Mouse (Mus musculus): ENCODE results near the gene Cic. TPM values are rescaled to one million over a fixed set of nuclear protein-coding genes. Genes with fewer than 3 reads are reported as not detected.

Gene Cic
- polyA plus RNA-seq, 1 experiment from 2014 or later = 34.2 TPM

DNA sequence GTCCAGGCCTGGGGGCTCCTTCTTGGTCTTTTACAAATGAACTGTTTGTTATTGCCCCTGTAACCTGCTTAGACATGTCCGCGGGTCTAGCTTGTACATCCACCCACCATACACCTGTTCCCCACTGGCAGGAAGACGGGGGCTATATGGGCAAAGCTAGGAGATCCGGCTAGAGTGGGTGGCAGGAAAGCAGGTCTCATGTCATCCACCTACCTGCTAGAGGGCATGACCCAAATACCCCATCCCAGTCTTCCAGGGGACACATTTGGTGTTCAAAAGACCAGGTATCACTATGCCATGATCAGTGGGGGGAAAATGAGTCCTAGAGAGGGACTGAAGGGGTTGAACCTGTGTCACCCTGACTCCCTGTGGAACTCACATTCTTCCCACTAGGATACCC lies 9.9 kb downstream of the Cic start:
- peaks cover 33% of the 10 kb centered on the region for H3K4me1 ChIP-seq (ENCODE audit: control insufficient read depth, insufficient read depth, low read length)
- H3K4me2 ChIP-seq (ENCODE audit: low read depth, severe bottlenecking) = peak overlapping the region; percentile 88
- H3K9ac ChIP-seq (ENCODE audit: low read length) = no peak overlapping the region
- peak overlapping the region; percentile 56; the same call in 1 of the 2 replicates for H3K4me3 ChIP-seq (ENCODE audit: low read depth, low read length)
- ATAC-seq (ENCODE audit: insufficient number of reproducible peaks, low FRiP score, low TSS enrichment, low read depth) (no peak), DNase-seq (ENCODE audit: low spot score) (no peak)
- peaks cover 6% of the 10 kb centered on the region for H3K36me3 ChIP-seq (ENCODE audit: control insufficient read depth, insufficient read depth, low read length)
- no peak overlapping the region for H3K27ac ChIP-seq (replicated peaks; ENCODE audit: low read depth, low read length)
- H3K27me3 ChIP-seq (ENCODE audit: control insufficient read depth, insufficient read depth, low read length) = no peaks in the 10 kb centered on the region
- no peaks in the 10 kb centered on the region for H3K9me3 ChIP-seq (ENCODE audit: control insufficient read depth, low read length)
- 89% methylated on average over 4 of the region's 4 CpGs for WGBS

GRCm38 (mm10) chr7:25277998-25278340 lies 10.5 kb downstream of the Cic start:
- H3K9ac ChIP-seq (ENCODE audit: low read length) = peak overlapping the region; percentile 18; the same call in 1 of the 2 replicates
- peak overlapping the region; percentile 56 for H3K4me3 ChIP-seq (ENCODE audit: low read depth, low read length)
- peak overlapping the region; percentile 97 for H3K27ac ChIP-seq (replicated peaks; ENCODE audit: low read depth, low read length)
- WGBS = 15% methylated on average over 4 of the region's 4 CpGs
- peaks cover 2% of the 10 kb centered on the region; the same call in 1 of the 2 replicates for H3K36me3 ChIP-seq (ENCODE audit: control insufficient read depth, insufficient read depth, low read length)
- no peaks in the 10 kb centered on the region for H3K9me3 ChIP-seq (ENCODE audit: control insufficient read depth, low read length)
- DNase-seq (ENCODE audit: low spot score) (no peak), ATAC-seq (ENCODE audit: insufficient number of reproducible peaks, low FRiP score, low TSS enrichment, low read depth) (no peak)
- no peaks in the 10 kb centered on the region for H3K27me3 ChIP-seq (ENCODE audit: control insufficient read depth, insufficient read depth, low read length)
- H3K4me1 ChIP-seq (ENCODE audit: control insufficient read depth, insufficient read depth, low read length) = peaks cover 33% of the 10 kb centered on the region
- H3K4me2 ChIP-seq (ENCODE audit: low read depth, severe bottlenecking) = peak overlapping the region; percentile 88

GRCm38 (mm10) chr7:25278341-25279075 lies 11.0 kb downstream of the Cic start:
- H3K36me3 ChIP-seq (ENCODE audit: control insufficient read depth, insufficient read depth, low read length) = peaks cover 2% of the 10 kb centered on the region; the same call in 1 of the 2 replicates
- no peaks in the 10 kb centered on the region for H3K9me3 ChIP-seq (ENCODE audit: control insufficient read depth, low read length)
- peak overlapping the region; percentile 97 for H3K27ac ChIP-seq (replicated peaks; ENCODE audit: low read depth, low read length)
- WGBS = under 1% methylated on average over 52 of the region's 60 CpGs
- peak overlapping the region; percentile 79 for H3K9ac ChIP-seq (ENCODE audit: low read length)
- H3K4me3 ChIP-seq (ENCODE audit: low read depth, low read length) = peak overlapping the region; percentile 56
- DNase-seq (ENCODE audit: low spot score) = peak; percentile 87
- peak overlapping the region; percentile 88 for H3K4me2 ChIP-seq (ENCODE audit: low read depth, severe bottlenecking)
- no peaks in the 10 kb centered on the region for H3K27me3 ChIP-seq (ENCODE audit: control insufficient read depth, insufficient read depth, low read length)
- peaks cover 38% of the 10 kb centered on the region for H3K4me1 ChIP-seq (ENCODE audit: control insufficient read depth, insufficient read depth, low read length)
- peak; percentile 31; the same call in 1 of the 2 replicates for ATAC-seq (ENCODE audit: insufficient number of reproducible peaks, low FRiP score, low TSS enrichment, low read depth)

DNA sequence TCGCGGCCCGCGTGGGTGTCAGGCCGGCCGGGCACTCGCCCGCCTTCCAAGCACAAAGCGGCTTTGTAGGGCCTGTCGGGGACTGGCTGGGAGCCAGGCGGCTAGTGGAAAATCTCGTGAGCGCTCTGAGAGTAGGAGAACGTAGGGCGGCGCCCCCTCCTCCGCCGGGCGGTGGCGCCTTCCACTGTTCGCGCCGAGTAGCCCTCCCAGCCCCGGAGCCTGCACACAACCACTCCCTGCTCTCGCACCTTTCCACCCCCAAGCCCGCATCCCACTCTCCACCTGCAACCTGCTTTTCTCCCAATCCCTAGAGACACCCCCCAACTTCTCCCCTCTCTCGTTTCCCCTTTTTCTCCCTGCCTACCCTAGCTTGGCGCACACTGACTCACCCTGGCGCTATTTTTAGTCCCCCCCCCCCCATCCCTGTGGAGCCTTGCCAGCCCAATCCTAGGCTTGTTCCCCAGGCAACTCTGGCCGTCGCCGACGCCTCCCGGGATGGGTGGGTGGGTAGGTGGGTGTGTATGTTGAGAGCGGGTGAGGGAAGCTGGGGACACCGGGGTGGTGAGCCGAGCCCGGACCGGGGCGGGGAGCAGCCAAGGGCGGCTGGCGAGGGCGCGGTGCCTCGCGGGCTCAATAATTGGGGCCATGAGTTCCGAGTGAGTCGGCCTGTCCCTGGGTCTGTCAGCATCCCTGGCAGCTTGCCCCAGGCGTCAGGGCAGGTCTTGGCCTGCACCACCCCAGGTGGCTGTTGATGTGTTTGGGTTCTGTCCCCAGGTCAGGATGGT lies 11.8 kb downstream of the Cic start:
- Histone ChIP-seq H3K36me3 (ENCODE audit: control insufficient read depth, insufficient read depth, low read length) (peaks cover 2% of the 10 kb centered on the region; the same call in 1 of the 2 replicates), H3K4me3 (ENCODE audit: low read depth, low read length) (peak overlapping the region; percentile 56), H3K27ac (replicated peaks; ENCODE audit: low read depth, low read length) (peak overlapping the region; percentile 97), H3K4me1 (ENCODE audit: control insufficient read depth, insufficient read depth, low read length) (peaks cover 45% of the 10 kb centered on the region), H3K9me3 (ENCODE audit: control insufficient read depth, low read length) (no peaks in the 10 kb centered on the region), H3K9ac (ENCODE audit: low read length) (peak overlapping the region; percentile 79), H3K4me2 (ENCODE audit: low read depth, severe bottlenecking) (peak overlapping the region; percentile 88), H3K27me3 (ENCODE audit: control insufficient read depth, insufficient read depth, low read length) (no peaks in the 10 kb centered on the region)
- DNase-seq (ENCODE audit: low spot score) = no peak
- WGBS = 1% methylated on average over 36 of the region's 49 CpGs
- peak; percentile 45 for ATAC-seq (ENCODE audit: insufficient number of reproducible peaks, low FRiP score, low TSS enrichment, low read depth)

GRCm38 (mm10) chr7:25279861-25280791 lies 12.6 kb downstream of the Cic start:
- Histone ChIP-seq H3K9me3 (ENCODE audit: control insufficient read depth, low read length) (no peaks in the 10 kb centered on the region), H3K4me2 (ENCODE audit: low read depth, severe bottlenecking) (peak overlapping the region; percentile 88), H3K4me3 (ENCODE audit: low read depth, low read length) (peak overlapping the region; percentile 56), H3K27ac (replicated peaks; ENCODE audit: low read depth, low read length) (peak overlapping the region; percentile 97), H3K4me1 (ENCODE audit: control insufficient read depth, insufficient read depth, low read length) (peaks cover 50% of the 10 kb centered on the region), H3K9ac (ENCODE audit: low read length) (peak overlapping the region; percentile 79), H3K36me3 (ENCODE audit: control insufficient read depth, insufficient read depth, low read length) (no peaks in the 10 kb centered on the region), H3K27me3 (ENCODE audit: control insufficient read depth, insufficient read depth, low read length) (no peaks in the 10 kb centered on the region)
- DNase-seq (ENCODE audit: low spot score) (peak; percentile 66), ATAC-seq (ENCODE audit: insufficient number of reproducible peaks, low FRiP score, low TSS enrichment, low read depth) (peak; percentile 17)
- 5% methylated on average over 5 of the region's 6 CpGs for WGBS

- ATAC-seq (ENCODE audit: insufficient number of reproducible peaks, low FRiP score, low TSS enrichment, low read depth) = no peak
- 25% methylated on average over 12 of the region's 12 CpGs for WGBS
- H3K4me1 ChIP-seq (ENCODE audit: control insufficient read depth, insufficient read depth, low read length) = peaks cover 43% of the 10 kb centered on the region
Observed at GRCm38 (mm10) chr7:25281166-25281733, 13.7 kb downstream of the Cic start.

GRCm38 (mm10) chr7:25281734-25282601 lies 14.5 kb downstream of the Cic start:
- Histone ChIP-seq H3K9me3 (ENCODE audit: control insufficient read depth, low read length) (no peaks in the 10 kb centered on the region), H3K27ac (replicated peaks; ENCODE audit: low read depth, low read length) (peak overlapping the region; percentile 97), H3K4me3 (ENCODE audit: low read depth, low read length) (peak overlapping the region; percentile 79), H3K4me1 (ENCODE audit: control insufficient read depth, insufficient read depth, low read length) (peaks cover 43% of the 10 kb centered on the region), H3K36me3 (ENCODE audit: control insufficient read depth, insufficient read depth, low read length) (peaks cover 9% of the 10 kb centered on the region), H3K27me3 (ENCODE audit: control insufficient read depth, insufficient read depth, low read length) (no peaks in the 10 kb centered on the region), H3K9ac (ENCODE audit: low read length) (peak overlapping the region; percentile 81), H3K4me2 (ENCODE audit: low read depth, severe bottlenecking) (peak overlapping the region; percentile 88)
- ATAC-seq (ENCODE audit: insufficient number of reproducible peaks, low FRiP score, low TSS enrichment, low read depth) (peak; percentile 74), DNase-seq (ENCODE audit: low spot score) (peak; percentile 97)
- under 1% methylated on average over 69 of the region's 108 CpGs for WGBS

More at GRCm38 (mm10) chr7:25281166-25281733, 13.7 kb downstream of the Cic start:
- peak overlapping the region; percentile 79 for H3K4me3 ChIP-seq (ENCODE audit: low read depth, low read length)
- H3K9me3 ChIP-seq (ENCODE audit: control insufficient read depth, low read length) = no peaks in the 10 kb centered on the region
- H3K4me2 ChIP-seq (ENCODE audit: low read depth, severe bottlenecking) = peak overlapping the region; percentile 88
- peak overlapping the region; percentile 2; the same call in 1 of the 2 replicates for H3K9ac ChIP-seq (ENCODE audit: low read length)
- no peaks in the 10 kb centered on the region for H3K27me3 ChIP-seq (ENCODE audit: control insufficient read depth, insufficient read depth, low read length)
- peaks cover 6% of the 10 kb centered on the region for H3K36me3 ChIP-seq (ENCODE audit: control insufficient read depth, insufficient read depth, low read length)
- DNase-seq (ENCODE audit: low spot score) = no peak
- H3K27ac ChIP-seq (replicated peaks; ENCODE audit: low read depth, low read length) = peak overlapping the region; percentile 97

Measured in limb, embryonic 11.5 days (tissue).